Mouse (Mus musculus) limb, embryonic 15.5 days (tissue): ENCODE measurements at regions not wholly inside any gene's neighbourhood (a gene's known extent, or its start where the extent isn't known, plus 50 kb on each side); places are given as distances from the start of the nearest gene placed in this dataset.

Experiments used
- ATAC-seq: fragments of 200-750 bp; cut with Nextera tagmentation; 2 replicates; pipeline ENCODE4 v1.8.0; 2017; ENCODE audit warnings: low read depth, moderate TSS enrichment; ENCODE audit not compliant: insufficient number of reproducible peaks, low FRiP score, low TSS enrichment
- H3K27ac ChIP-seq: fragments of 300-500 bp; sonication (generic); 2 replicates; pipeline ENCODE4 v1.5.1; 2015; ENCODE audit warnings: moderate library complexity, mild to moderate bottlenecking, inconsistent platforms
- H3K27me3 ChIP-seq: fragments of 300-500 bp; sonication (generic); 2 replicates; pipeline ENCODE4 v1.6.1; 2015; ENCODE audit warnings: inconsistent platforms
- H3K36me3 ChIP-seq: fragments of 300-500 bp; sonication (generic); 2 replicates; pipeline ENCODE4 v1.6.1; 2015; ENCODE audit warnings: inconsistent platforms
- H3K4me1 ChIP-seq: fragments of 300-500 bp; sonication (generic); 2 replicates; pipeline ENCODE4 v1.6.1; 2015; ENCODE audit warnings: inconsistent platforms
- H3K4me2 ChIP-seq: fragments of 300-500 bp; sonication (generic); 2 replicates; pipeline ENCODE4 v1.6.1; 2015; ENCODE audit warnings: mild to moderate bottlenecking, inconsistent platforms
- H3K4me3 ChIP-seq: fragments of 300-500 bp; sonication (generic); 2 replicates; pipeline ENCODE4 v1.5.1; 2015; ENCODE audit warnings: mild to moderate bottlenecking, inconsistent platforms
- H3K9ac ChIP-seq: fragments of 300-500 bp; sonication (generic); 2 replicates; pipeline ENCODE4 v1.6.1; 2015; ENCODE audit warnings: inconsistent platforms
- H3K9me3 ChIP-seq: fragments of 300-500 bp; sonication (generic); 2 replicates; pipeline ENCODE4 v1.6.1; 2016; ENCODE audit warnings: inconsistent platforms
- WGBS: fragments of 180-500 bp; shearing (Covaris S2); methylation state at CpG from one replicate; pipeline ENCODE4 v1.1.7; 2015; 5-methylcytosine and 5-hydroxymethylcytosine counted together

GRCm38 (mm10) chr3:37789143-37789697 lies 64.9 kb upstream of the Gm5148 start:
- peak overlapping the region; percentile 84 for H3K27ac ChIP-seq
- no peaks in the 10 kb centered on the region for H3K36me3 ChIP-seq
- no peak overlapping the region for H3K9ac ChIP-seq
- peaks cover 38% of the 10 kb centered on the region for H3K4me1 ChIP-seq
- H3K4me2 ChIP-seq, result no peak overlapping the region
- 37% methylated on average over 11 of the region's 11 CpGs for WGBS
- no peaks in the 10 kb centered on the region for H3K9me3 ChIP-seq
- no peak overlapping the region for H3K4me3 ChIP-seq
- no peak; the same call in 1 of the 2 replicates for ATAC-seq
- H3K27me3 ChIP-seq, result no peaks in the 10 kb centered on the region

DNA sequence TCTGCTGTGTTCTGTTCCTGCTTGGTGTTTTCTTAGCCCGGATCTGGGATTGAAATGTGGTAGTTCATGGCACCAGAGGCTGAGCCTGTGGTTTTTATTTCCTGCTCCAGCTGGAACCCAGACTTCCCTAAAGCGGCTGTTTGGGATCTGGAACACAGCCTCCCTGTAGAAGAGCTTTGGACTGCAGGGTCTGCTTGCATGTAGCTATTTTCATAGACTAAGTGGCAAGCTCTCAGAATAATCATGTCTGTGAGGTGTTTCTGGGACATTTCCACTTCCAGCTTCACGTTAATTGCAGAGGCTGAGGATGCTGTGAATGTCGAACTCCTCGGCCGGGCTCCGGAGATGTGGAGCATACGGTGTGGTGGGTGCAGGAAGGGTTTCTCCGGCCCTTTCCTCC lies 64.1 kb upstream of the Gm5148 start:
- Histone ChIP-seq H3K9me3 (no peaks in the 10 kb centered on the region), H3K27ac (peak overlapping the region; percentile 84), H3K4me3 (no peak overlapping the region), H3K27me3 (no peaks in the 10 kb centered on the region), H3K4me2 (peak overlapping the region; percentile 24; the same call in 1 of the 2 replicates), H3K4me1 (peaks cover 38% of the 10 kb centered on the region), H3K9ac (no peak overlapping the region), H3K36me3 (no peaks in the 10 kb centered on the region)
- 26% methylated on average over 9 of the region's 9 CpGs for WGBS
- peak; percentile 67; the same call in 1 of the 2 replicates for ATAC-seq

DNA sequence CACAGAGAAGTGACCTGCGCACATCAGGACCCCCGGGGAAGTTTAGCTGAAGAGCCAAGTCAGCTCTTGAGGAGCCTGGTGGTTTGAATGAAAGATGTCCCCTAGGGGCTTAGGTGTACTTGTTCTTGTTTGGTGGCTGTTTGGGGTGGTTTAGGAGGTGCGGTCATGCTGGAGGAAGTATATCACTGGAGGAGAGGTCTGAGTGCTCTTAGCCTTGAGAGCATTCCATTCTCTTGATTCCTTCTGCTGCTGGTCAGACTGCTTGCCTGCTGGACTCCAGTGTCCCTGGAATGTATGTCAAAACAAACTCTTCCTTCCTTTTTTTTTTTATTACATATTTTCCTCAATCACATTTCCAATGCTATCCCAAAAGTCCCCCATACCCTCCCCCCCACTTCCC lies 62.5 kb upstream of the Gm5148 start:
- no peaks in the 10 kb centered on the region for H3K36me3 ChIP-seq
- no peak overlapping the region for H3K4me2 ChIP-seq
- H3K4me1 ChIP-seq, result peaks cover 38% of the 10 kb centered on the region
- H3K27me3 ChIP-seq, result no peaks in the 10 kb centered on the region
- WGBS, result 85% methylated on average over 3 of the region's 3 CpGs
- no peak overlapping the region for H3K9ac ChIP-seq
- ATAC-seq, result no peak
- H3K4me3 ChIP-seq, result no peak overlapping the region
- no peaks in the 10 kb centered on the region for H3K9me3 ChIP-seq
- no peak overlapping the region for H3K27ac ChIP-seq

GRCm38 (mm10) chr3:37781086-37781485 lies 56.8 kb upstream of the Gm5148 start:
- Histone ChIP-seq H3K9ac (no peak overlapping the region), H3K9me3 (no peaks in the 10 kb centered on the region), H3K4me1 (no peaks in the 10 kb centered on the region), H3K36me3 (no peaks in the 10 kb centered on the region), H3K4me3 (no peak overlapping the region), H3K4me2 (no peak overlapping the region), H3K27ac (no peak overlapping the region), H3K27me3 (no peaks in the 10 kb centered on the region)
- 91% methylated on average over 2 of the region's 2 CpGs for WGBS
- ATAC-seq, result no peak

DNA sequence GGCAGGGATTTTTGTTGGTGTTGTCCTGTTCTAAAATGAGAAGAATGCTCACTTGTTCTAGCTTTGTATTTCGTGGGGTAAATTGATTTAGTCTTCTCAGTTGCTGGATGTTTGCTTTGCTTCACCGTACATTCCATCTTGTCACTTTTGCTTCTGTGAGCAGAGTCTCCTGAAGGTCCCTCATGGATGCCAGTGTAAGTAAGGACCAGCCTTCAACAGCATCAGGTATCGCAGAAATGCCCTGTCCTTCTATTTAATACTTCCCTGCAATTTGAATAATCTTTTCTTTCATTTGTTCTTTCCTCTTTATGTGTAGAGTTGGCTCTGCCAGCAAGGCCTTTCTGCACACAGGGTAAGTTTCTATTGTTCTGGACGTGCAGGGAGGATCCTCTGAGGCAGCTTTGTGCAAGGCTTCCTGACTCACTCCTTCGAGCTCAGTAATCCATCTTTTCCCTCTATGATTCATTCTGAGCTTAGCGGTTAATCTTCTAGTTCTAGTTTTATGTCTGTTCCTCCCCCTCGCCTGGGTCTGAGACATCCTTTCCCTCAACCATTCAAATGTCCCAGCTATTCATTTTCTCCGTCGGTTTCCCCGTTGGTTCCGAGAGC lies 55.7 kb upstream of the Gm5148 start:
- no peak for ATAC-seq
- Histone ChIP-seq H3K4me3 (no peak overlapping the region), H3K27me3 (no peaks in the 10 kb centered on the region), H3K9me3 (no peaks in the 10 kb centered on the region), H3K36me3 (no peaks in the 10 kb centered on the region), H3K27ac (no peak overlapping the region), H3K4me2 (no peak overlapping the region), H3K9ac (no peak overlapping the region), H3K4me1 (no peaks in the 10 kb centered on the region)
- WGBS, result 61% methylated on average over 11 of the region's 11 CpGs

DNA sequence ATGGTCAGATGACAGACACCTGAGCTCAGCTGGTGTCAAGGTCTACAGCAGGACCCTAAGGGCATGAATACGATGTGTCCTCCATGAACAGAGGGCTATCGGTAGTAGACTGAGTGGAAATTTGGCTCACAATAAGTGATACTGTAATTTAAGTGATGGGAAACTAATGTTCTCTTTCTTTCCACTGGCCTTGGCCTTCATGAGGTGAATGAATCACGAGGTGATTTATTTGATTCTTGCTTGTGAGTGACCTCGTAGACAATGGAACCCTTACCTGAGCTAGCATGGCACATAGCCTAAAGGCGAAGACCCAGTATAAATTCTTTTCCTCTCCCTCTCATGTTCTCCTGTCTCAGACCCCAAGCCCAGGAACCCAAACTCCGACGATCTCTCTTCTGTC lies 54.1 kb upstream of the Gm5148 start:
- no peak overlapping the region for H3K27ac ChIP-seq
- no peaks in the 10 kb centered on the region for H3K36me3 ChIP-seq
- no peak overlapping the region for H3K4me3 ChIP-seq
- no peak for ATAC-seq
- 0 out of 2 replicates have a peak, but pooled peaks cover 4% of the 10 kb centered on the region for H3K4me1 ChIP-seq
- H3K4me2 ChIP-seq, result no peak overlapping the region
- no peak overlapping the region for H3K9ac ChIP-seq
- H3K9me3 ChIP-seq, result no peaks in the 10 kb centered on the region
- WGBS, result 91% methylated on average over 7 of the region's 7 CpGs
- no peaks in the 10 kb centered on the region for H3K27me3 ChIP-seq

- no peaks in the 10 kb centered on the region for H3K27me3 ChIP-seq
- ATAC-seq, result no peak
- no peak overlapping the region for H3K27ac ChIP-seq
- no peaks in the 10 kb centered on the region for H3K36me3 ChIP-seq
- no peaks in the 10 kb centered on the region for H3K9me3 ChIP-seq
- no peak overlapping the region for H3K9ac ChIP-seq
- 50% methylated on average over 4 of the region's 4 CpGs for WGBS
- no peak overlapping the region for H3K4me3 ChIP-seq
- H3K4me1 ChIP-seq, result 0 out of 2 replicates have a peak, but pooled peaks cover 4% of the 10 kb centered on the region
- no peak overlapping the region for H3K4me2 ChIP-seq
Measured at GRCm38 (mm10) chr3:37776224-37776623, 51.9 kb upstream of the Gm5148 start.
